Comparison of ENCODE assay signal across 8 mouse cellular contexts in genomic region chr10:115385018-115386002, GRCm38 (mm10). TPM values are rescaled to one million over a fixed set of nuclear protein-coding genes. Genes with fewer than 3 reads are reported as not detected.
A peak's percentile ranks its signal among the peaks of the same experiment; 100 is the strongest.
DNase-seq lines count a peak whose midpoint lies in the region; ATAC-seq and TF ChIP-seq lines count a peak whose summit lies in the region.

No protein-coding gene starts in this region.

- peak overlapping the region; percentile 57 for H3K4me2 ChIP-seq in embryonic facial prominence, embryonic 12.5 days (replicated peaks)
- peak overlapping the region; percentile 58 for H3K4me2 ChIP-seq in limb, embryonic 14.5 days (replicated peaks; ENCODE audit: low read depth, low read length, severe bottlenecking)
- H3K4me2 ChIP-seq in midbrain, embryonic 15.5 days: peak overlapping the region; percentile 63

- DNase-seq in 3134 (ENCODE audit: extremely low read depth, insufficient read length, low spot score): peak; percentile 82
- DNase-seq in adrenal gland, postnatal 14 days: peak; percentile 80
- peak; percentile 79 to 80 for DNase-seq in heart, adult 2 months
- peak; percentile 57 for DNase-seq in kidney, adult 2 months
- peak; percentile 38 for DNase-seq in limb, embryonic 14.5 days (ENCODE audit: low spot score)
- peak; percentile 74 to 83 for DNase-seq in spleen, postnatal 10 days (ENCODE audit: low spot score in 2 of 2)

- TF ChIP-seq CTCF in heart, adult 2 months (IDR thresholded peaks at IDR 0.05): no peak; the same call in 1 of the 2 replicates
- TF ChIP-seq CTCF in kidney, adult 2 months (conservative IDR thresholded peaks at IDR 0.05; ENCODE audit: insufficient read depth, insufficient read length, low read depth, low read length): no peak

- 0 out of 2 replicates have a peak, but pooled peaks have one; percentile 38 for TF ChIP-seq POLR2A in heart, adult 2 months (IDR thresholded peaks at IDR 0.05; ENCODE audit: insufficient read depth, low read depth, low read length)
- no peak for TF ChIP-seq POLR2A in kidney, adult 2 months (IDR thresholded peaks at IDR 0.05; ENCODE audit: low read depth, low read length)
- peak; percentile 62; the same call in 1 of the 2 replicates for TF ChIP-seq POLR2A in limb, embryonic 14.5 days (IDR thresholded peaks at IDR 0.05; ENCODE audit: borderline replicate concordance, extremely low read depth, insufficient read depth, insufficient read length)

- TF ChIP-seq EP300 in heart, adult 2 months (IDR thresholded peaks at IDR 0.05; ENCODE audit: insufficient read depth, low read depth, low read length): no peak

- H3K9ac ChIP-seq in embryonic facial prominence, embryonic 12.5 days: peak overlapping the region; percentile 95
- peak overlapping the region; percentile 89 for H3K9ac ChIP-seq in heart, adult 2 months (ENCODE audit: low read depth, low read length)
- peak overlapping the region; percentile 96 for H3K9ac ChIP-seq in limb, embryonic 14.5 days (ENCODE audit: low read depth, low read length, severe bottlenecking)
- H3K9ac ChIP-seq in midbrain, embryonic 15.5 days: peak overlapping the region; percentile 66

- H3K4me3 ChIP-seq in embryonic facial prominence, embryonic 12.5 days: peak overlapping the region; percentile 97
- peak overlapping the region; percentile 83 for H3K4me3 ChIP-seq in heart, adult 2 months
- H3K4me3 ChIP-seq in kidney, adult 2 months (ENCODE audit: insufficient read depth, low read depth, low read length): peak overlapping the region; percentile 92
- H3K4me3 ChIP-seq in limb, embryonic 14.5 days (replicated peaks; ENCODE audit: low read length): peak overlapping the region; percentile 96
- peak overlapping the region; percentile 86 for H3K4me3 ChIP-seq in midbrain, embryonic 15.5 days

- H3K79me2 ChIP-seq in heart, adult 2 months (replicated peaks; ENCODE audit: control insufficient read depth, insufficient read depth, low read length): peaks cover 2% of the 10 kb centered on the region; the same call in 1 of the 2 replicates

- intact Hi-C loops in heart, adult 2 months (cut with DNase I): loop anchor here (2.0 kb wide), 2 partner anchors 63 to 71 kb away; partner anchors contain the start of gene Rab21

- H3K36me3 ChIP-seq in embryonic facial prominence, embryonic 12.5 days: peaks cover 12% of the 10 kb centered on the region
- H3K36me3 ChIP-seq in heart, adult 2 months (ENCODE audit: control insufficient read depth, insufficient read depth, low read length): peaks cover 32% of the 10 kb centered on the region
- H3K36me3 ChIP-seq in kidney, adult 2 months (ENCODE audit: control insufficient read depth, insufficient read depth, low read length): peaks cover 2% of the 10 kb centered on the region; the same call in 1 of the 2 replicates
- peaks cover 26% of the 10 kb centered on the region for H3K36me3 ChIP-seq in limb, embryonic 14.5 days (ENCODE audit: control insufficient read depth, insufficient read depth, low read length)
- no peaks in the 10 kb centered on the region; the same call in 1 of the 2 replicates for H3K36me3 ChIP-seq in midbrain, embryonic 15.5 days (replicated peaks)

- H3K9me3 ChIP-seq in embryonic facial prominence, embryonic 12.5 days: no peaks in the 10 kb centered on the region
- H3K9me3 ChIP-seq in limb, embryonic 14.5 days (ENCODE audit: control insufficient read depth, low read length): no peaks in the 10 kb centered on the region
- no peaks in the 10 kb centered on the region for H3K9me3 ChIP-seq in midbrain, embryonic 15.5 days

- under 1% methylated on average over 94 of the region's 101 CpGs for WGBS in embryonic facial prominence, embryonic 12.5 days
- WGBS in heart, adult 2 months: under 1% methylated on average over 101 of the region's 101 CpGs
- 1% methylated on average over 97 of the region's 101 CpGs for WGBS in kidney, adult 2 months
- WGBS in limb, embryonic 14.5 days: under 1% methylated on average over 60 of the region's 101 CpGs
- WGBS in midbrain, embryonic 15.5 days: under 1% methylated on average over 98 of the region's 101 CpGs

- peak; percentile 17 for ATAC-seq in embryonic facial prominence, embryonic 12.5 days (ENCODE audit: insufficient number of reproducible peaks, insufficient read depth, low FRiP score, low TSS enrichment)
- ATAC-seq in limb, embryonic 14.5 days (ENCODE audit: low FRiP score, low read depth): peak; percentile 1
- ATAC-seq in midbrain, embryonic 15.5 days (replicated peaks): no peak; the same call in 1 of the 2 replicates

- peaks cover 21% of the 10 kb centered on the region for H3K4me1 ChIP-seq in embryonic facial prominence, embryonic 12.5 days
- H3K4me1 ChIP-seq in heart, adult 2 months (ENCODE audit: control insufficient read depth, insufficient read depth, low read length): peaks cover 9% of the 10 kb centered on the region
- peaks cover 2% of the 10 kb centered on the region for H3K4me1 ChIP-seq in kidney, adult 2 months (ENCODE audit: control insufficient read depth, insufficient read depth, low read length)
- H3K4me1 ChIP-seq in limb, embryonic 14.5 days (ENCODE audit: control insufficient read depth, insufficient read depth, low read length): peaks cover 22% of the 10 kb centered on the region
- peaks cover 46% of the 10 kb centered on the region for H3K4me1 ChIP-seq in midbrain, embryonic 15.5 days

- no peaks in the 10 kb centered on the region for H3K27me3 ChIP-seq in embryonic facial prominence, embryonic 12.5 days
- H3K27me3 ChIP-seq in heart, adult 2 months (ENCODE audit: control insufficient read depth, insufficient read depth, low read length): no peaks in the 10 kb centered on the region
- no peaks in the 10 kb centered on the region for H3K27me3 ChIP-seq in kidney, adult 2 months (replicated peaks; ENCODE audit: control insufficient read depth, insufficient read depth, low read length)
- no peaks in the 10 kb centered on the region for H3K27me3 ChIP-seq in limb, embryonic 14.5 days (ENCODE audit: control insufficient read depth, insufficient read depth, low read length)
- H3K27me3 ChIP-seq in midbrain, embryonic 15.5 days (replicated peaks): no peaks in the 10 kb centered on the region

- H3K27ac ChIP-seq in embryonic facial prominence, embryonic 12.5 days: peak overlapping the region; percentile 97
- peak overlapping the region; percentile 88 for H3K27ac ChIP-seq in heart, adult 2 months
- peak overlapping the region; percentile 77 for H3K27ac ChIP-seq in kidney, adult 2 months (ENCODE audit: insufficient read depth, low read depth, low read length)
- H3K27ac ChIP-seq in limb, embryonic 14.5 days (replicated peaks; ENCODE audit: low read depth, low read length): peak overlapping the region; percentile 99
- peak overlapping the region; percentile 98 for H3K27ac ChIP-seq in midbrain, embryonic 15.5 days

RNA-seq across cellular contexts. Expression of gene Zfc3h1, which starts 0.6 kb away (rescaled TPM):
- total RNA-seq in adrenal gland, postnatal 14 days (2021): 45.9 and 48.0 TPM in 2 replicates
- polyA plus RNA-seq in embryonic facial prominence, embryonic 12.5 days (2016; fragmentation: Nextera tagmentation; extraction: Ambion mirVana): 26.0 and 28.2 TPM in 2 replicates
- 10 to 100 TPM; 13.3 TPM for total RNA-seq in heart, adult 2 months (2021)
- 13.7 and 29.3 TPM in 2 replicates for polyA plus RNA-seq in heart, adult 2 months (2012; rRNA removed)
- polyA plus RNA-seq in kidney, adult 2 months (2012; rRNA removed): 15.5 and 18.4 TPM in 2 replicates
- 141 and 150 TPM in 2 replicates for polyA plus RNA-seq in limb, embryonic 14.5 days (2012; rRNA removed)
- 30.5 and 31.8 TPM in 2 replicates for polyA plus RNA-seq in limb, embryonic 14.5 days (2014; fragmentation: Nextera tagmentation; extraction: Ambion mirVana)
- 18.6 and 20.0 TPM in 2 replicates for polyA plus RNA-seq in midbrain, embryonic 15.5 days (2015; fragmentation: Nextera tagmentation; extraction: Ambion mirVana)

RNA-seq across cellular contexts. Expression of gene Thap2, which starts 1.1 kb away (rescaled TPM):
- total RNA-seq in adrenal gland, postnatal 14 days (2021): 14.5 and 15.4 TPM in 2 replicates
- polyA plus RNA-seq in embryonic facial prominence, embryonic 12.5 days (2016; fragmentation: Nextera tagmentation; extraction: Ambion mirVana): 30.6 and 31.8 TPM in 2 replicates
- 1 to 10 TPM; 7.9 to 9.3 TPM for total RNA-seq in heart, adult 2 months (2021)
- 5.0 and 7.8 TPM in 2 replicates for polyA plus RNA-seq in heart, adult 2 months (2012; rRNA removed)
- 7.4 and 7.6 TPM in 2 replicates for polyA plus RNA-seq in kidney, adult 2 months (2012; rRNA removed)
- polyA plus RNA-seq in limb, embryonic 14.5 days (2012; rRNA removed): 12.5 and 12.9 TPM in 2 replicates
- polyA plus RNA-seq in limb, embryonic 14.5 days (2014; fragmentation: Nextera tagmentation; extraction: Ambion mirVana): 17.1 and 20.1 TPM in 2 replicates
- polyA plus RNA-seq in midbrain, embryonic 15.5 days (2015; fragmentation: Nextera tagmentation; extraction: Ambion mirVana): 26.2 and 27.1 TPM in 2 replicates

RNA-seq across cellular contexts. Expression of gene Tmem19, which starts 23.0 kb away (rescaled TPM):
- 23.0 and 27.5 TPM in 2 replicates for total RNA-seq in adrenal gland, postnatal 14 days (2021)
- polyA plus RNA-seq in embryonic facial prominence, embryonic 12.5 days (2016; fragmentation: Nextera tagmentation; extraction: Ambion mirVana): 28.4 and 29.1 TPM in 2 replicates
- 10 to 100 TPM; 12.1 to 15.1 TPM for total RNA-seq in heart, adult 2 months (2021)
- 8.6 and 11.5 TPM in 2 replicates for polyA plus RNA-seq in heart, adult 2 months (2012; rRNA removed)
- 68.5 and 84.0 TPM in 2 replicates for polyA plus RNA-seq in kidney, adult 2 months (2012; rRNA removed)
- 18.2 and 19.2 TPM in 2 replicates for polyA plus RNA-seq in limb, embryonic 14.5 days (2012; rRNA removed)
- polyA plus RNA-seq in limb, embryonic 14.5 days (2014; fragmentation: Nextera tagmentation; extraction: Ambion mirVana): 26.4 and 30.1 TPM in 2 replicates
- 32.2 and 38.5 TPM in 2 replicates for polyA plus RNA-seq in midbrain, embryonic 15.5 days (2015; fragmentation: Nextera tagmentation; extraction: Ambion mirVana)
